Mouse (Mus musculus): ENCODE results near the gene Ccdc188. TPM values are rescaled to one million over a fixed set of nuclear protein-coding genes. Genes with fewer than 3 reads are reported as not detected.
A peak's percentile ranks its signal among the peaks of the same experiment; 100 is the strongest.

The Ccdc188 gene
- total RNA-seq, 2 experiments from 2014 or later, result not detected

DNA sequence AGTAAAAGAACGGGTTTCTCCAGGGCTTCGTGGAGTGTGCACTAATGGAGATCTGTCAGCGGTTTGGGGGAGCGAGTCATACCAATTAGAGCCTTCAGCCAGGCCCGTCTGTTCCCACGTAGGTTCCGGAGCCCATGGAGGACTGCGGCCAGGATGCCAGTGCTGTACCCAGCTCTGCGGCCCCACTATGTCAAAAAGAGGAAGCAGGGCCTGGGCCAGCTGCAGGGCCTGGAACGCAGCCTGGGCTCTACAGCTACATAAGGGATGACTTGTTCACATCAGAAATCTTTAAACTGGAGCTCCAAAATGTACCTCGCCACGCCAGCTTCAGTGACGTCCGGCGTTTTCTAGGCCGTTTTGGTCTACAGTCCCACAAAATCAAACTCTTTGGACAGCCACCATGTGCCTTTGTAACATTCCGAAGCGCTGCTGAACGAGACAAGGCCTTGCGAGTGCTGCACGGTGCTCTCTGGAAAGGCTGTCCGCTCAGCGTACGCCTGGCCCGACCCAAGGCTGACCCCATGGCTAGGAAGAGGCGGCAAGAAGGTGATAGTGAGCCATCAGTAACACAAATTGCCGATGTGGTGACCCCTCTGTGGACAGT, 31.8 kb downstream of the Ccdc188 start:
- peak overlapping the region; percentile 96 for H3K27ac ChIP-seq
- peak overlapping the region; percentile 69 for H3K4me3 ChIP-seq
- DNase-seq (ENCODE audit: low spot score in 2 of 2), result no peak
- TF ChIP-seq CTCF (conservative IDR thresholded peaks at IDR 0.05), result no peak

DNA sequence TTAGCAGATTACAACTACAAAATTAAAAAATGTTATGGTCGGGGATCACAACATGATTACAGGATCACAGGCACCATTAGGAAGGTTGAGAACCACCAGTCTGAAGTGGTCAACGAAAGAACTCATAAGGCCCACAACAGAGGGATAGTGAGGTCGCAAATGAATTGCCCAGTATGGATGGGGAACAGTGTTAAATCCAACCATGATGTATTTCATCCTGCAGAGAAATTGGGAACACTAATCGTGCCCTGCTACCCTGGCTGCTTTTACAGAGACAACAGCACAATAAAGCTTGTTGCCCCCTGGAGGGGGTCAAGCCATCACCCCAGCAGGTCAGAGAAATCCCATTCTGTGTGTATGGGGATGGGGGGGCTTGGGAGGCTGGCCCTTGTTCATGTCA, 32.6 kb downstream of the Ccdc188 start:
- Histone ChIP-seq H3K27ac (peak overlapping the region; percentile 96; the same call in 1 of the 2 replicates), H3K4me3 (peak overlapping the region; percentile 69)
- TF ChIP-seq CTCF (conservative IDR thresholded peaks at IDR 0.05), result no peak
- no peak for DNase-seq (ENCODE audit: low spot score in 2 of 2)

- DNase-seq (ENCODE audit: low spot score in 2 of 2), result no peak
- no peak overlapping the region; the same call in 1 of the 2 replicates for H3K4me3 ChIP-seq
These were observed 33.4 kb downstream of the Ccdc188 start for GRCm38 (mm10) chr16:18250828-18251790.

GRCm38 (mm10) chr16:18252736-18253135, 35.1 kb downstream of the Ccdc188 start:
- no peak for TF ChIP-seq CTCF (conservative IDR thresholded peaks at IDR 0.05)
- Histone ChIP-seq H3K4me3 (no peak overlapping the region), H3K27ac (no peak overlapping the region)
- DNase-seq (ENCODE audit: low spot score in 2 of 2), result no peak

More at GRCm38 (mm10) chr16:18250828-18251790, 33.4 kb downstream of the Ccdc188 start:
- no peak for TF ChIP-seq CTCF (conservative IDR thresholded peaks at IDR 0.05)
- H3K27ac ChIP-seq, result 0 out of 2 replicates have a peak overlapping the region, but pooled peaks have one; percentile 19

DNA sequence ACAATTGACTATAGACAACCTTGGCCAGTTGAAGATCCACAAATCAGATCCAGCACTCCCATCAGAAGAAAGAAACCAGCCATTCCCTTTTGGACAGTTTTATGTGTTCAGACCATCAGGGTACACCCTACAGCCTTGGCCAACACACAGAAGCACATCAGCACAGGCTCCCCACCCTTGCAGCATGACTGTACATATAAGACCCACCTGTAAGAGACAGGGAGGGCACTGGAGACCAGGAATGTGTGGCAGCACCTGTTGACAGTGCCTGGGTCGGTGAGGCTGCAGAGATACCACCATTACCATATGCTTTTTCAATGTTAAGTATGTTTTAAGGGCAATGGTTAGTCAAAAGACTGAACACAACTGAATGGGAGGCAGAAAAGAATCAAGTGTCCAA, 36.2 kb downstream of the Ccdc188 start:
- Histone ChIP-seq H3K27ac (no peak overlapping the region), H3K4me3 (no peak overlapping the region)
- DNase-seq (ENCODE audit: low spot score in 2 of 2), result no peak
- no peak for TF ChIP-seq CTCF (conservative IDR thresholded peaks at IDR 0.05)

- DNase-seq (ENCODE audit: low spot score in 2 of 2), result no peak
- no peak within 1 kb of the TSS for H3K4me3 ChIP-seq
- no peak for TF ChIP-seq CTCF (conservative IDR thresholded peaks at IDR 0.05)
- no peak within 1 kb of the TSS for H3K27ac ChIP-seq
These were observed 40.5 kb downstream of the Ccdc188 start, which contains the start of gene Gm49776 for GRCm38 (mm10) chr16:18258221-18258620. Gene Gm49776 (minus strand): TSS chr16:18258321.

- TF ChIP-seq CTCF (conservative IDR thresholded peaks at IDR 0.05), result no peak
- H3K27ac ChIP-seq, result no peak overlapping the region
- no peak for DNase-seq (ENCODE audit: low spot score in 2 of 2)
These were observed 47.3 kb downstream of the Ccdc188 start for GRCm38 (mm10) chr16:18265024-18265423.

GRCm38 (mm10) chr16:18268182-18268581, 50.5 kb downstream of the Ccdc188 start:
- Histone ChIP-seq H3K4me3 (no peak overlapping the region), H3K27ac (no peak overlapping the region)
- DNase-seq (ENCODE audit: low spot score in 2 of 2), result no peak
- TF ChIP-seq CTCF (conservative IDR thresholded peaks at IDR 0.05), result peak; percentile 70

More at GRCm38 (mm10) chr16:18265024-18265423, 47.3 kb downstream of the Ccdc188 start:
- H3K4me3 ChIP-seq, result no peak overlapping the region

Other genes starting within 250 kb of the Ccdc188 start
- not detected for gene Vpreb2, start 237.5 kb upstream of the Ccdc188 start, total RNA-seq (2021)
- gene Dgcr6, start 165.0 kb upstream of the Ccdc188 start, total RNA-seq (2021), result 10 to 100 TPM; 70.3 to 73.8 TPM
- 10 to 100 TPM; 45.1 to 48.2 TPM for gene Prodh, start 127.7 kb upstream of the Ccdc188 start, total RNA-seq (2021)
- 100 to 1,000 TPM; 106 to 111 TPM for gene Rtn4r, start 90.2 kb upstream of the Ccdc188 start, total RNA-seq (2021)
- 10 to 100 TPM; 72.0 to 84.1 TPM for gene Zdhhc8, start 17.3 kb downstream of the Ccdc188 start, total RNA-seq (2021)
- 10 to 100 TPM; 51.1 to 54.9 TPM for gene Trmt2a, start 30.8 kb downstream of the Ccdc188 start, total RNA-seq (2021)
- 10 to 100 TPM; 93.6 to 98.0 TPM for gene Ranbp1, start 30.9 kb downstream of the Ccdc188 start, total RNA-seq (2021)
- not detected for gene Gm49776, start 40.4 kb downstream of the Ccdc188 start, total RNA-seq (2021)
- 10 to 100 TPM; 46.1 to 46.7 TPM for gene Dgcr8, start 71.4 kb downstream of the Ccdc188 start, total RNA-seq (2021)
- 100 to 1,000 TPM; 128 to 130 TPM for gene Tango2, start 130.2 kb downstream of the Ccdc188 start, total RNA-seq (2021)
- gene Arvcf, start 130.3 kb downstream of the Ccdc188 start, total RNA-seq (2021), result 10 to 100 TPM; 40.4 to 41.4 TPM
- gene Txnrd2, start 208.5 kb downstream of the Ccdc188 start, total RNA-seq (2021), result 10 to 100 TPM; 19.7 to 21.4 TPM
- 10 to 100 TPM; 74.6 to 75.1 TPM for gene Comt, start 209.0 kb downstream of the Ccdc188 start, total RNA-seq (2021)

All from layer of hippocampus, adult 2 months (tissue).